Mouse (Mus musculus) megakaryocyte-erythroid progenitor cell, adult 5-6 weeks (primary cell): ENCODE measurements at regions not wholly inside any gene's neighbourhood (a gene's known extent, or its start where the extent isn't known, plus 50 kb on each side); places are given as distances from the start of the nearest gene placed in this dataset.

ENCODE experiments used
- ATAC-seq: replicated peaks from 2 replicates; pipeline ENCODE4 v1.8.0; 2016; ENCODE audit warnings: mild to moderate bottlenecking, inconsistent platforms; ENCODE audit not compliant: severe bottlenecking, poor library complexity, low FRiP score, low TSS enrichment

DNA sequence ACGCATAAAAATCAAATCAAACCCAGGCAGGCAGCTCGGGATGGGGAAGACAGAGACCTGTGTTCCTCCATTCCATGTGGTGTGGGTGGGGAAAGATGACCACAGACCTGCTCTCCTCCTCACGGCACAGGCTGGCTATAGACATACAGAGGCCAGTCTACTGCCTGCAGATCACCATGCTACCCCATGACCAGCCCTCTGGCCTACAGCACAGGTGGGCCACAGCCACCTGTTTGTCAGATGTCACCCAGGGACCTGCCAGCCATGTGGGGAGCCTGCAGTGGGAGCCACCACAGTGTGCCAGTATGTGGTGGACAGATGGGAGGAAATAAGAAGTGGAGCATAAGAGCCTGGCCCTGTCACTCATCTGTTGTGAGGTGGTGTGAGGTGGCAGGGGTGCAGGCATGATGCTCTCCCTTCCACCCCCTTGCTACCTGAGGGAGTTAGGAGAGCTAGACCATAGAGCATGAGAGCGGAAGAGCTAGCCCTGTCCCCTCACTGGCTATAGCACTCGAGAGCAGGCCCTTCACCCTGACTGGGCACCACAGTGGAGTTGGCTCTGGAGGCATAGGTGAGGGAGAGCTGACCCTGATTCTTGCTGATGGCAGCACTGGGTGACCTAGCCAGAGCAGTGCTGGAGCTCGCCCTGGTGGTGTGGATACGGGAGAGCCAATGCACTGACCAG lies 76.6 kb downstream of the Ramp3 start:
- no peak for ATAC-seq

DNA sequence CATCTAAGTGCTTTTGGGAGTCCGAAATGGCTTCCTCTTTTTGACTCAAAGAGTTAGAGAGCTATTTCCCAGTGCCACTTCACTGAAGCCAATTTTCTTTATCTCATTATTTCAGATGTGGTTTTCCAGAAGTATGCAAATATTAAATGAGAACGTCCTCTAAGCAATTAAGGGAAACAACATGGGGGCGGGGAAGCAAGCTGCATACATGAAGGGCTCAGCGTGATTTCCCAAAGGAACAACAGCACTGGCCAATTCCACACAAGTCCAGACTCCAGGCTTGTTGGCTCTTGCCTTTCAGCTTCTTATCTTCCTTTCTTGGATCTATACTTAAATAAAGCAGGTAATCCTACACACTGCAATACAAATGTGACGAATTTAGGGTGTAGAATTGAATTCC lies 73.2 kb downstream of the Ramp3 start:
- ATAC-seq, result no peak
